Comparison of ENCODE assay signal across 18 mouse cellular contexts in genomic region chr3:129104811-129105210, GRCm38 (mm10).
DNase-seq lines count a peak whose midpoint lies in the region; ATAC-seq and TF ChIP-seq lines count a peak whose summit lies in the region.
"Had no signal": no experiment of that assay in that cellular context is flagged by ENCODE, and none has a peak within 500 bp of the region (broad histone marks: within the 10 kb centered on the region; RNA-seq: fewer than 3 reads in every experiment).

No protein-coding gene starts in this region.

- no peak overlapping the region for H3K27ac ChIP-seq in forebrain, embryonic 14.5 days (ENCODE audit: low read depth, low read length)
- H3K27ac ChIP-seq in forebrain, embryonic 11.5 days (ENCODE audit: low read depth, low read length): no peak overlapping the region
- H3K27ac ChIP-seq in lung, embryonic 14.5 days (ENCODE audit: low read depth): no peak overlapping the region
- no peak overlapping the region for H3K27ac ChIP-seq in lung, postnatal 0 days (ENCODE audit: low read length)
- no peak overlapping the region for H3K27ac ChIP-seq in midbrain, embryonic 16.5 days (ENCODE audit: low read length)
- no peak overlapping the region for H3K27ac ChIP-seq in stomach, embryonic 16.5 days (ENCODE audit: low read length)
- H3K27ac ChIP-seq: forebrain, embryonic 12.5 days; liver, embryonic 14.5 days had no signal

- no peak for ATAC-seq in forebrain, embryonic 14.5 days
- no peak for ATAC-seq in forebrain, embryonic 11.5 days (replicated peaks; ENCODE audit: low FRiP score)
- ATAC-seq in lung, embryonic 14.5 days (ENCODE audit: insufficient read depth): no peak
- ATAC-seq in lung, postnatal 0 days: no peak
- no peak; the same call in 1 of the 2 replicates for ATAC-seq in midbrain, embryonic 16.5 days
- no peak for ATAC-seq in stomach, embryonic 16.5 days (ENCODE audit: insufficient read depth, low FRiP score)
- ATAC-seq: CD4-positive, CD25-positive, alpha-beta regulatory T cell, adult 4 months; inflammation-experienced regulatory T-cells, adult 6 months; Patski had no signal

- H3K4me3 ChIP-seq in forebrain, embryonic 14.5 days (ENCODE audit: low read depth, low read length): no peak overlapping the region
- no peak overlapping the region for H3K4me3 ChIP-seq in forebrain, embryonic 11.5 days (ENCODE audit: low read depth, low read length)
- H3K4me3 ChIP-seq in lung, embryonic 14.5 days (ENCODE audit: low read depth, low read length): no peak overlapping the region
- no peak overlapping the region for H3K4me3 ChIP-seq in lung, postnatal 0 days (ENCODE audit: low read depth, low read length)
- H3K4me3 ChIP-seq in midbrain, embryonic 16.5 days (ENCODE audit: low read depth, low read length): no peak overlapping the region
- no peak overlapping the region for H3K4me3 ChIP-seq in stomach, embryonic 16.5 days (replicated peaks; ENCODE audit: low read length)
- H3K4me3 ChIP-seq: forebrain, embryonic 12.5 days had no signal

- intact Hi-C loops in heart, postnatal 36 days (cut with DNase I): no loop called here

- no peak for TF ChIP-seq CTCF in lung, embryonic 14.5 days (IDR thresholded peaks at IDR 0.05; ENCODE audit: low read depth)
- TF ChIP-seq CTCF in lung, postnatal 0 days (IDR thresholded peaks at IDR 0.05): no peak

- no peak overlapping the region for H3K9ac ChIP-seq in forebrain, embryonic 14.5 days (ENCODE audit: low read length)
- no peak overlapping the region for H3K9ac ChIP-seq in forebrain, embryonic 11.5 days (ENCODE audit: low read length)
- H3K9ac ChIP-seq in lung, embryonic 14.5 days: no peak overlapping the region
- no peak overlapping the region for H3K9ac ChIP-seq in lung, postnatal 0 days (replicated peaks; ENCODE audit: low read depth)
- H3K9ac ChIP-seq in midbrain, embryonic 16.5 days (ENCODE audit: low read depth, low read length): no peak overlapping the region
- no peak overlapping the region for H3K9ac ChIP-seq in stomach, embryonic 16.5 days (ENCODE audit: low read length)
- H3K9ac ChIP-seq: forebrain, embryonic 12.5 days; liver, embryonic 14.5 days had no signal

- TF ChIP-seq EP300 in lung, postnatal 0 days (IDR thresholded peaks at IDR 0.05): no peak

- no peaks in the 10 kb centered on the region for H3K36me3 ChIP-seq in forebrain, embryonic 14.5 days (ENCODE audit: control insufficient read depth, insufficient read depth, low read length)
- H3K36me3 ChIP-seq in forebrain, embryonic 11.5 days (ENCODE audit: control insufficient read depth, insufficient read depth, low read length): no peaks in the 10 kb centered on the region
- no peaks in the 10 kb centered on the region for H3K36me3 ChIP-seq in lung, embryonic 14.5 days (ENCODE audit: insufficient read depth)
- H3K36me3 ChIP-seq in lung, postnatal 0 days (ENCODE audit: insufficient read depth, low read length): no peaks in the 10 kb centered on the region
- H3K36me3 ChIP-seq in midbrain, embryonic 16.5 days (ENCODE audit: control insufficient read depth, insufficient read depth, low read length): no peaks in the 10 kb centered on the region
- no peaks in the 10 kb centered on the region for H3K36me3 ChIP-seq in stomach, embryonic 16.5 days (ENCODE audit: control insufficient read depth, insufficient read depth, low read length)
- H3K36me3 ChIP-seq: forebrain, embryonic 12.5 days had no signal

- no peak overlapping the region for H3K4me2 ChIP-seq in forebrain, embryonic 14.5 days (ENCODE audit: low read length)
- no peak overlapping the region for H3K4me2 ChIP-seq in forebrain, embryonic 11.5 days (ENCODE audit: low read depth, low read length, severe bottlenecking)
- H3K4me2 ChIP-seq in lung, embryonic 14.5 days: no peak overlapping the region
- H3K4me2 ChIP-seq in lung, postnatal 0 days (replicated peaks; ENCODE audit: low read depth, low read length): no peak overlapping the region
- H3K4me2 ChIP-seq in midbrain, embryonic 16.5 days (ENCODE audit: low read length): peak overlapping the region; percentile 53
- H3K4me2 ChIP-seq in stomach, embryonic 16.5 days (ENCODE audit: low read depth, low read length): peak overlapping the region; percentile 38
- H3K4me2 ChIP-seq: forebrain, embryonic 12.5 days had no signal

- H3K9me3 ChIP-seq in forebrain, embryonic 14.5 days (replicated peaks; ENCODE audit: control insufficient read depth, low read length): no peaks in the 10 kb centered on the region
- H3K9me3 ChIP-seq in forebrain, embryonic 11.5 days (ENCODE audit: control insufficient read depth, low read length): no peaks in the 10 kb centered on the region
- H3K9me3 ChIP-seq in lung, embryonic 14.5 days (ENCODE audit: low read depth, low read length): no peaks in the 10 kb centered on the region
- no peaks in the 10 kb centered on the region for H3K9me3 ChIP-seq in lung, postnatal 0 days (ENCODE audit: low read length)
- no peaks in the 10 kb centered on the region for H3K9me3 ChIP-seq in midbrain, embryonic 16.5 days (replicated peaks; ENCODE audit: control insufficient read depth, low read length, poor library complexity, severe bottlenecking)
- no peaks in the 10 kb centered on the region for H3K9me3 ChIP-seq in stomach, embryonic 16.5 days (replicated peaks; ENCODE audit: control insufficient read depth, low read length)
- H3K9me3 ChIP-seq: forebrain, embryonic 12.5 days had no signal

- H3K27me3 ChIP-seq in forebrain, embryonic 14.5 days (replicated peaks; ENCODE audit: control insufficient read depth, insufficient read depth, low read length): no peaks in the 10 kb centered on the region
- no peaks in the 10 kb centered on the region for H3K27me3 ChIP-seq in forebrain, embryonic 11.5 days (ENCODE audit: control insufficient read depth, insufficient read depth, low read length)
- no peaks in the 10 kb centered on the region for H3K27me3 ChIP-seq in lung, embryonic 14.5 days (ENCODE audit: insufficient read depth, low read length)
- H3K27me3 ChIP-seq in lung, postnatal 0 days (replicated peaks; ENCODE audit: insufficient read depth, low read length): no peaks in the 10 kb centered on the region
- H3K27me3 ChIP-seq in midbrain, embryonic 16.5 days (ENCODE audit: control insufficient read depth, insufficient read depth, low read depth, low read length): no peaks in the 10 kb centered on the region
- no peaks in the 10 kb centered on the region for H3K27me3 ChIP-seq in stomach, embryonic 16.5 days (ENCODE audit: control insufficient read depth, insufficient read depth, low read length)
- H3K27me3 ChIP-seq: forebrain, embryonic 12.5 days; Patski had no signal

- WGBS in forebrain, embryonic 14.5 days: 59% methylated on average over 9 of the region's 9 CpGs
- WGBS in forebrain, embryonic 11.5 days: 70% methylated on average over 9 of the region's 9 CpGs
- 69% methylated on average over 9 of the region's 9 CpGs for WGBS in lung, embryonic 14.5 days
- whole genome bisulfite sequencing in lung, postnatal 0 days: 76% methylated on average over 9 of the region's 9 CpGs
- 24% methylated on average over 9 of the region's 9 CpGs for WGBS in midbrain, embryonic 16.5 days
- WGBS in stomach, embryonic 16.5 days: 50% methylated on average over 9 of the region's 9 CpGs

- H3K4me1 ChIP-seq in forebrain, embryonic 14.5 days (ENCODE audit: control insufficient read depth, insufficient read depth, low read length): no peaks in the 10 kb centered on the region
- no peaks in the 10 kb centered on the region for H3K4me1 ChIP-seq in forebrain, embryonic 11.5 days (replicated peaks; ENCODE audit: control insufficient read depth, insufficient read depth, low read length)
- no peaks in the 10 kb centered on the region for H3K4me1 ChIP-seq in lung, embryonic 14.5 days (ENCODE audit: insufficient read depth)
- H3K4me1 ChIP-seq in lung, postnatal 0 days (ENCODE audit: insufficient read depth, low read depth, low read length): no peaks in the 10 kb centered on the region
- peaks cover 10% of the 10 kb centered on the region for H3K4me1 ChIP-seq in midbrain, embryonic 16.5 days (ENCODE audit: control insufficient read depth, insufficient read depth, low read length)
- H3K4me1 ChIP-seq in stomach, embryonic 16.5 days (ENCODE audit: control insufficient read depth, insufficient read depth, low read length): 0 out of 2 replicates have a peak, but pooled peaks cover 3% of the 10 kb centered on the region
- H3K4me1 ChIP-seq: forebrain, embryonic 12.5 days had no signal

- DNase-seq in forebrain, embryonic 14.5 days (ENCODE audit: low spot score): peak; percentile 29
- DNase-seq in forebrain, embryonic 11.5 days (ENCODE audit: low spot score): no peak
- peak; percentile 7 for DNase-seq in lung, embryonic 14.5 days
- DNase-seq in lung, postnatal 0 days (ENCODE audit: low spot score): no peak
- DNase-seq in heart, postnatal 36 days: no peak
- no peak for DNase-seq in right cerebral cortex, adult 2 months (ENCODE audit: low spot score in 2 of 2)
- DNase-seq: adrenal gland, adult 8-10 months; cerebellum, adult 11 months; cerebellum, postnatal 14 days; lung, postnatal 10 days; right cerebral cortex, postnatal 4 days had no signal

Comparison
In these comparisons a context has a peak if more than half of its experiments do, and no peak if none do; other contexts are left out.
1. DNase-seq: peak in forebrain, embryonic 14.5 days (single experiment) and lung, embryonic 14.5 days (single experiment); none in forebrain, embryonic 11.5 days (single experiment), lung, postnatal 0 days (single experiment), heart, postnatal 36 days (0 of 2) and right cerebral cortex, adult 2 months (0 of 2).
2. H3K4me2 ChIP-seq: peak in midbrain, embryonic 16.5 days (single experiment) and stomach, embryonic 16.5 days (single experiment); none in forebrain, embryonic 14.5 days (single experiment), forebrain, embryonic 11.5 days (single experiment), lung, embryonic 14.5 days (single experiment) and lung, postnatal 0 days (single experiment).